Mouse (Mus musculus) heart, adult 2 months (tissue): ENCODE measurements at regions not wholly inside any gene's neighbourhood (a gene's known extent, or its start where the extent isn't known, plus 50 kb on each side); places are given as distances from the start of the nearest gene placed in this dataset.

ENCODE experiments used
- CTCF ChIP-seq: fragments of 200-600 bp; IDR thresholded peaks from 2 replicates; pipeline ENCODE4 v1.8.1; 2022; ENCODE audit warnings: antibody characterized with exemption, mild to moderate bottlenecking, moderate library complexity
- EP300 ChIP-seq: fragments of 200-500 bp; IDR thresholded peaks from 2 replicates; pipeline ENCODE4 v1.6.1; 2011; ENCODE audit warnings: low read depth, low read length, control low read depth; ENCODE audit not compliant: insufficient read depth
- POLR2A ChIP-seq: fragments of 200-500 bp; IDR thresholded peaks from 2 replicates; pipeline ENCODE4 v1.6.1; 2011; ENCODE audit warnings: mild to moderate bottlenecking, low read depth, low read length, control low read depth; ENCODE audit not compliant: insufficient read depth

- TF ChIP-seq CTCF (no peak), POLR2A (no peak), EP300 (no peak)
Observed at GRCm38 (mm10) chr1:63951663-63952062, 170.4 kb downstream of the Klf7 start.
